28 mouse cellular contexts compared by ENCODE assay signal in the genomic region with DNA sequence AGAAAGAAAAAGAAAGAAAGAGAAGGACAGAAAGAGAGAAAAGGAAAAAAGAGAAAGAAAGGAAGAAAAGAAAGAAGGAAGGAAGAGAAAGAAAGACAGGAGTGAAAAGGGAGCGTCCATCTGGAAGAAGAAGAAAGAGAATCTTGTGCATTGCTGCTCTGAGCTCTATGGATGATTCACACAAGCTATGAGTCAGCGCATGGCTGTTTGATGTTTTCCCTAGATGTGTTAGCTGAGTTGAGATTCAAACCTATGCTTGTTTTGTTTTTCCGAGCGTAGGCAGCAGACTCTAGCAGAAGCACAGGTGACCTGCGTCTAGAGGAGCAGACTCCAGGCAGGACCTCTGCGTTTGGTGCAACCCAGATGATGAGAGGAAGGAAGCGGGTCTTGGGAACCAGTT. TPM values are rescaled to one million over a fixed set of nuclear protein-coding genes. Genes with fewer than 3 reads are reported as not detected.
A peak's percentile ranks its signal among the peaks of the same experiment; 100 is the strongest.
DNase-seq lines count a peak whose midpoint lies in the region; ATAC-seq and TF ChIP-seq lines count a peak whose summit lies in the region.
"Had no signal": no experiment of that assay in that cellular context is flagged by ENCODE, and none has a peak within 500 bp of the region (broad histone marks: within the 10 kb centered on the region; RNA-seq: fewer than 3 reads in every experiment).

No protein-coding gene starts in this region.

- no peak for DNase-seq in frontal cortex, postnatal 14 days (ENCODE audit: low spot score in 2 of 2)
- DNase-seq in urinary bladder, postnatal 14 days (ENCODE audit: low spot score): peak; percentile 19
- DNase-seq in urinary bladder, postnatal 4 days (ENCODE audit: low spot score in 2 of 2): no peak
- DNase-seq in NIH3T3 (ENCODE audit: low read depth): peak; percentile 76
- DNase-seq in cerebellum, postnatal 36 days: no peak
- DNase-seq in kidney, adult 18-20 months: no peak
- DNase-seq: cerebellum, adult 9-10 months; gastrocnemius, postnatal 25 days; heart, adult 18-20 months; heart, postnatal 10 days; kidney, postnatal 25 days; layer of hippocampus, postnatal 36 days; liver, embryonic 13.5 days; lung, adult 2 months; right cerebral cortex, postnatal 14 days; spleen, adult 18-20 months; thymus, postnatal 25 days had no signal

- H3K27me3 ChIP-seq in myocyte (ENCODE audit: control insufficient read depth, insufficient read depth, insufficient read length): no peaks in the 10 kb centered on the region
- H3K27me3 ChIP-seq: embryonic facial prominence, embryonic 15.5 days; heart, embryonic 12.5 days; limb, embryonic 13.5 days; liver, embryonic 13.5 days had no signal

- ATAC-seq in frontal cortex, adult (ENCODE audit: low TSS enrichment): peak; percentile 91
- ATAC-seq: activated CD4-positive, CD25-positive, alpha-beta regulatory T cell, adult 4 months; forebrain, embryonic 14.5 days; hindbrain, embryonic 16.5 days; intestine, embryonic 16.5 days had no signal

- no peak overlapping the region for H3ac ChIP-seq in myocyte (ENCODE audit: control insufficient read depth, insufficient read length)

- H3K79me2 ChIP-seq in myocyte (ENCODE audit: control insufficient read depth, insufficient read depth): no peaks in the 10 kb centered on the region

- H3K4me3 ChIP-seq in myocyte: no peak overlapping the region
- H3K4me3 ChIP-seq: embryonic facial prominence, embryonic 15.5 days; heart, embryonic 12.5 days; hindbrain, embryonic 10.5 days; limb, embryonic 13.5 days; liver, embryonic 13.5 days; midbrain, embryonic 12.5 days had no signal

- TF ChIP-seq POLR2A in myocyte (IDR thresholded peaks at IDR 0.05; ENCODE audit: insufficient read length, low read depth): no peak

- H3K36me3 ChIP-seq in myocyte (ENCODE audit: control insufficient read depth, insufficient read depth): no peaks in the 10 kb centered on the region
- H3K36me3 ChIP-seq: embryonic facial prominence, embryonic 15.5 days; hindbrain, embryonic 10.5 days; limb, embryonic 13.5 days; liver, embryonic 13.5 days; midbrain, embryonic 12.5 days had no signal

- peak overlapping the region; percentile 8 for H3K4me2 ChIP-seq in myocyte (ENCODE audit: low read depth)
- H3K4me2 ChIP-seq: embryonic facial prominence, embryonic 15.5 days; heart, embryonic 12.5 days; limb, embryonic 13.5 days; liver, embryonic 13.5 days; midbrain, embryonic 12.5 days had no signal

TF ChIP-seq in myocyte, 11 proteins besides CTCF, POLR2A, EP300 and RAD21:
- TF ChIP-seq TCF12 (IDR thresholded peaks at IDR 0.05; ENCODE audit: insufficient read depth, poor library complexity, severe bottlenecking): no peak
- TF ChIP-seq E2F4 (IDR thresholded peaks at IDR 0.05; ENCODE audit: insufficient read depth): no peak
- no peak for TF ChIP-seq USF1 (IDR thresholded peaks at IDR 0.05; ENCODE audit: low read depth)
- no peak for TF ChIP-seq SRF (IDR thresholded peaks at IDR 0.05; ENCODE audit: control insufficient read depth, insufficient read length, low read depth)
- TF ChIP-seq CEBPB (IDR thresholded peaks at IDR 0.05; ENCODE audit: insufficient read depth, poor library complexity, severe bottlenecking): no peak
- no peak for TF ChIP-seq POLR2AphosphoS2 (IDR thresholded peaks at IDR 0.05; ENCODE audit: insufficient read length, low read depth)
- TF ChIP-seq REST (IDR thresholded peaks at IDR 0.05; ENCODE audit: insufficient read depth, insufficient read length): no peak
- TF ChIP-seq MYOD1 (IDR thresholded peaks at IDR 0.05; ENCODE audit: control insufficient read depth in 1 of 3, insufficient read length in 2 of 3, low read depth in 2 of 3): no peak
- no peak for TF ChIP-seq MYOG (IDR thresholded peaks at IDR 0.05; ENCODE audit: control insufficient read depth in 1 of 3, insufficient read depth in 1 of 3, insufficient read length in 2 of 3, low read depth in 2 of 3)
- no peak for TF ChIP-seq TCF3 (IDR thresholded peaks at IDR 0.05; ENCODE audit: insufficient read length, low read depth)
- TF ChIP-seq MAX (IDR thresholded peaks at IDR 0.05; ENCODE audit: low read depth): no peak
TF ChIP-seq in myocyte: peak in this region for 0.

RNA-seq across cellular contexts. Expression of a gene that starts 32.2 kb away (rescaled TPM):
- polyA plus RNA-seq in myocyte (2012; fragmentation: generic; extraction: Trizol): 0.68 TPM
- polyA plus RNA-seq: midbrain, embryonic 12.5 days had no signal

Comparison
In these comparisons a context has a peak if more than half of its experiments do, and no peak if none do; other contexts are left out.
1. DNase-seq: peak in urinary bladder, postnatal 14 days (single experiment) and NIH3T3 (single experiment); none in frontal cortex, postnatal 14 days (0 of 2), urinary bladder, postnatal 4 days (0 of 2), cerebellum, postnatal 36 days (0 of 2) and kidney, adult 18-20 months (single experiment).